Mouse (Mus musculus): ENCODE measurements around the gene Uqcc3.
A peak's percentile ranks its signal among the peaks of the same experiment; 100 is the strongest.
"Not testable (repeated sequence)": the region's sequence is repeated elsewhere in the genome, so short reads cannot be mapped to it uniquely, and the experiment has no call there.

Uqcc3 gene

GRCm38 (mm10) chr19:8880311-8881033, at the start of gene Uqcc3:
Gene Uqcc3, minus strand, starts transcription at chr19:8880923.
- DNase-seq (ENCODE audit: extremely low spot score): peak; percentile 88

GRCm38 (mm10) chr19:8930117-8930516, 49.4 kb upstream of the Uqcc3 start:
- no peak for DNase-seq (ENCODE audit: extremely low spot score)

GRCm38 (mm10) chr19:8929224-8930088, 48.7 kb upstream of the Uqcc3 start, which contains the start of the genes Rom1 and Eml3:
Gene Rom1, minus strand, starts transcription at chr19:8929356.
Gene Eml3, plus strand, starts transcription at chr19:8929552.
- peak; percentile 91 for DNase-seq (ENCODE audit: extremely low spot score)

GRCm38 (mm10) chr19:8928689-8929223, 48.0 kb upstream of the Uqcc3 start:
- no peak for DNase-seq (ENCODE audit: extremely low spot score)

- DNase-seq (ENCODE audit: extremely low spot score): no peak
Measured at GRCm38 (mm10) chr19:8927891-8928525, 47.3 kb upstream of the Uqcc3 start.

- no peak for DNase-seq (ENCODE audit: extremely low spot score)
Measured at GRCm38 (mm10) chr19:8926766-8927165, 46.0 kb upstream of the Uqcc3 start.

- no peak for DNase-seq (ENCODE audit: extremely low spot score)
Measured at GRCm38 (mm10) chr19:8921741-8922140, 41.0 kb upstream of the Uqcc3 start.

- DNase-seq (ENCODE audit: extremely low spot score): peak; percentile 49
Measured at GRCm38 (mm10) chr19:8920836-8921291, 40.1 kb upstream of the Uqcc3 start.

GRCm38 (mm10) chr19:8920073-8920736, 39.5 kb upstream of the Uqcc3 start, which contains the start of gene B3gat3:
Gene B3gat3, plus strand, starts transcription at chr19:8920374.
- DNase-seq (ENCODE audit: extremely low spot score): peak; percentile 96

GRCm38 (mm10) chr19:8919684-8920072, 39.0 kb upstream of the Uqcc3 start:
- DNase-seq (ENCODE audit: extremely low spot score): no peak

GRCm38 (mm10) chr19:8919000-8919399, 38.3 kb upstream of the Uqcc3 start:
- DNase-seq (ENCODE audit: extremely low spot score): no peak

GRCm38 (mm10) chr19:8914212-8914611, 33.5 kb upstream of the Uqcc3 start:
- DNase-seq (ENCODE audit: extremely low spot score): no peak

GRCm38 (mm10) chr19:8911810-8912209, 31.1 kb upstream of the Uqcc3 start:
- DNase-seq (ENCODE audit: extremely low spot score): no peak

GRCm38 (mm10) chr19:8908531-8908930, 27.8 kb upstream of the Uqcc3 start:
- no peak for DNase-seq (ENCODE audit: extremely low spot score)

GRCm38 (mm10) chr19:8903412-8903811, 22.7 kb upstream of the Uqcc3 start:
- DNase-seq (ENCODE audit: extremely low spot score): no peak

GRCm38 (mm10) chr19:8899079-8899478, 18.4 kb upstream of the Uqcc3 start:
- DNase-seq (ENCODE audit: extremely low spot score): no peak

GRCm38 (mm10) chr19:8898576-8898975, 17.9 kb upstream of the Uqcc3 start:
- DNase-seq (ENCODE audit: extremely low spot score): no peak

GRCm38 (mm10) chr19:8897865-8898495, 17.3 kb upstream of the Uqcc3 start, which contains the start of gene Ganab:
Gene Ganab, plus strand, starts transcription at chr19:8898071.
- peak; percentile 95 for DNase-seq (ENCODE audit: extremely low spot score)

- peak; percentile 37 for DNase-seq (ENCODE audit: extremely low spot score)
Measured at GRCm38 (mm10) chr19:8897211-8897864, 16.6 kb upstream of the Uqcc3 start.

- DNase-seq (ENCODE audit: extremely low spot score): not testable (repeated sequence)
Measured at GRCm38 (mm10) chr19:8896231-8896630, 15.5 kb upstream of the Uqcc3 start.
